Mouse (Mus musculus) brain, adult 10 weeks (tissue): Measurements from ENCODE around the gene Pcmt1. TPM values are rescaled to one million over a fixed set of nuclear protein-coding genes. Genes with fewer than 3 reads are reported as not detected.

Experiments used
- polyA plus RNA-seq: library from polyadenylated mRNA; stranded (reverse); fragments of 350-450 nt; fragmentation: Illumina TruSeq; extraction: RNeasy Lipid Tissue Mini Kit (QIAGEN cat#74804); gene quantifications from one replicate; pipeline ENCODE4 v1.2.3, GENCODE M21; 2015; ENCODE audit warnings: low read depth, low replicate concordance

Pcmt1 gene
- polyA plus RNA-seq: 241 TPM

DNA sequence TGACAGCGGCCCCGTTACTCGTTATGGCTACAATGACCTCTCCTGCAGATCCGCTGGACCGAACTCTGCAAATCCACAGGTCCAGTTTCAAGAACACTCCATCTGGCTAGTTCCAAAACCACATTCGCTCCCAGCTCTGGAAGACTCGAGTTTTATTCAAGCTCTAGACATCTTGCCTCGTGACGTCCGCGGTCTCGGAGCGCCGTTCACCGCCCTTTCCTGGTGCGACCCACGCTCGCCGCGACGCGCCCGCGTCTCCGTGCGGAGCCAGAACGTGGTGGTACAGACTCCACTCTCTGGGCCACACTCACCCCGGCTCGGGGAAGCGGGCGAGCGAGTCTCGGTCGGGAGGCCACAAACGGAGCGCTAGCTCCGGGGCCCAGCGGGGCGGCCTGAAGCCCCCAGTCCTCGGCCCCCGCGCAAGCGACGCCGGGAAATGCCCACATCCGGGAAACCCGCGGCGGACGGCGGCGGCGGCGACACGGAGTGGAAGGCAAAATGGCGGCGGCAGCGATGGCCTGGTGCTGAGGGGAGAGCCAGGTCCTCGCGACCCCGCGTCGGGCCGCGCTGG lies at the start of gene Pcmt1, which contains the start of gene Lats1:
Gene Pcmt1 (minus strand): TSS at position 406 of the 571 bp plus-strand sequence.
Gene Lats1 (plus strand): TSS at position 484 of the 571 bp plus-strand sequence.

DNA sequence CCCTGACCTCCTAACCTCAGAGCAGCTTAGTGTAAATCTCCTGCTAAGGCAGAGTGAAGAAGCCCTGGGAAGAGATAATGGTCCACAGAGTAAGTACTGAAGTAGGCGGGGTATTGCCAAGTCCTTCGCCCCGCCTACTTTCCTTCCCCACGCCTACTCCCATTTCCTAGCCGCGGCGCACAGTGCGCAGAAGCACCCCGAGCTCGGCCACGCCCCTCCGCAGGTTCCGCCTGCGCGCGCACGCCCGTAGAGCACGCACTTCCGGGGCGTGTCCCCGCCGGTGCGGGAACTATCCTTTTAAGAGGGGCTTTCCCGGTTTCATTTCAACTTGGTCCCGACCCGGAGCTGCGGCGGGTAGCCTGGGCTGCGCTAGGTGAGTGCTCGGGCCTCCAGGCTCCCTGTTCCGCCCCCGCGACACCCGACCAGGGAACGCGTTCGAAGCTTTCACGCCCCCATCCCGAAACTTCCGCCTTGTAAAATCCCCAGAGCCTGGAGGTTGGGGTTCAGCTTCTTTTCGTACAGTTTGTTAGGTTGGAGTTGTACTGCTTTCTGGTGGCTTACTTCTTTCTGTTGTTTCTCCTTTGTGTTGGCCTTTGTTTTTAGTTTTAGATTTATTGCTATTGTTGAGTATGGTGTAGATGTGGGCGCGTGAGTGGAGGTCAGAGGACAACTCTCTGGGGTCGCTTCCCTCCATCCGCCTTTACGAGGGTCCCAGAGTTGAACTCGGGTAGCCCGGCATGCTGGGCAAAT lies 45.0 kb upstream of the Pcmt1 start, which contains the start of gene Katna1:
Gene Katna1 (plus strand): TSS at position 250 of the 750 bp plus-strand sequence.

DNA sequence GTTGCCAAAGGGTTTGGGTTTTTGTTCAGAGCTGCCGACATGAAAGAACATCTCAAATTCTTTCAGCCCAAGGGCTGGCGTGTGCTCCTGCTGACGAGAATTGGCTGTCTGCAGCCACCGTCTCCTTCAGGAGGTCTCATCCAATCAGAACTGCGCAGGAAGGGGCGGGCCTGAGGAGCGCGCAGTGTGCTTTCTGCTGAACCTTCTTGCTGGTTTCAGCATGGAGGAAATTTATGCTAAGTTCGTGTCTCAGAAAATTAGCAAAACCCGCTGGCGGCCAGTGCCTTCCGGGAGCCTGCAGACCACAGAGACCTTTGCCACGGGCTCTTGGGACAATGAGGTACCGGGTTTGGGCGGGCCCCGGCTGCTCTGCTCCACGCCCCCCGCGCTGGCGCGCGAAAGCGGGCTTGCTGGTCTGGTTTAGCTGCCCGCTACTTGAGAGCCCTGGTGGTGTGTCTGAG lies 13.6 kb downstream of the Pcmt1 start, which contains the start of gene Nup43:
Gene Nup43 (plus strand): TSS at position 162 of the 461 bp plus-strand sequence.

DNA sequence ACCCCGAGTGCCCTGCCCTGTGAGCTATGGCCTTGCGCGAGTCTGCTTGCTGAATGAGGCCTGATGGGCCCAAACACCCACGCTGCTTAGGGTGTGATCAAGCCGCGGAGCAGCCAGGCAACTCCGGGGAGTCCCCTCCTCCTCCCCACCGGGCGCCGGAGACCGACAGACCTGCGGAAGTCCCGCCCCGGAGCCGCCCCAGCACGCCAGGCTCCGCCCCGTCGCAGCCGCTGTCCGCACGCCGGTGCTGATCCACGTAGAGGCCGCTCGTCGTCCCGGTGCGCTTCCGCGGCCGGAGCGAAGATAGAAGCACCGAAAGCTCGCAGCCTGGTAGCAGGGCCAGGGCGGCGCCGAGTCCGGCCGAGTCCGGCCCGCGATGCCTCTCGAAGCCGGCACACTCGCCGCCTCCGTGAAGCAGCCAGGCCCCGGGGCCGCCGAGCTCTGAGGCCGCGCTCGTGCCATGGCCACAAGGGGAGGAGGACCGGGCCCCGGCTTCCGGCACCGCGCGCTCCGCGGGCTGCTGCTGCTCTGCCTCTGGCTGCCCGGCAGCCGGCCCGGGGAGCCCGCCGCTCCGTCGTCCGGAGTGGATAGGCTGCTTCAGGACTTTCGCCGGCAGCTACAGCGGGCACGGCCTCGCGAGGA lies 91.2 kb downstream of the Pcmt1 start, which contains the start of gene Lrp11:
Gene Lrp11 (plus strand): TSS at position 209 of the 642 bp plus-strand sequence.

Other genes with a start within 250 kb of the Pcmt1 start
- 0.33 TPM for gene Ulbp1, start 207.5 kb downstream of the Pcmt1 start, polyA plus RNA-seq
- 122 TPM for gene Lrp11, start 91.3 kb downstream of the Pcmt1 start, polyA plus RNA-seq
- 8.9 TPM for gene Nup43, start 13.6 kb downstream of the Pcmt1 start, polyA plus RNA-seq
- 15.8 TPM for gene Lats1, start 78 bp upstream of the Pcmt1 start, polyA plus RNA-seq
- gene Katna1, start 44.9 kb upstream of the Pcmt1 start, polyA plus RNA-seq: 17.8 TPM
- 26.3 TPM for gene Ginm1, start 111.7 kb upstream of the Pcmt1 start, polyA plus RNA-seq
- gene Ppil4, start 111.8 kb upstream of the Pcmt1 start, polyA plus RNA-seq: 30.9 TPM
- gene Zc3h12d, start 151.3 kb upstream of the Pcmt1 start, polyA plus RNA-seq: not detected